Mouse (Mus musculus) erythroblast, embryonic 14.5 days (primary cell): ENCODE measurements at regions not wholly inside any gene's neighbourhood (a gene's known extent, or its start where the extent isn't known, plus 50 kb on each side); places are given as distances from the start of the nearest gene placed in this dataset.

Source experiments
- H3K27me3 ChIP-seq: 2 replicates; pipeline ENCODE4 v1.6.1; 2012; ENCODE audit warnings: inconsistent platforms; ENCODE audit not compliant: control insufficient read depth
- H3K36me3 ChIP-seq: 2 replicates; pipeline ENCODE4 v1.6.1; 2012; ENCODE audit warnings: mild to moderate bottlenecking, inconsistent platforms; ENCODE audit not compliant: control insufficient read depth
- H3K4me1 ChIP-seq: 2 replicates; pipeline ENCODE4 v1.6.1; 2012; ENCODE audit warnings: inconsistent platforms; ENCODE audit not compliant: control insufficient read depth
- H3K4me3 ChIP-seq: replicated peaks from 2 replicates; pipeline ENCODE3; 2012; ENCODE audit warnings: moderate library complexity, mild to moderate bottlenecking, inconsistent platforms
- H3K9me3 ChIP-seq: 2 replicates; pipeline ENCODE4 v1.6.1; 2012; ENCODE audit warnings: low read length, inconsistent platforms, mixed read lengths; ENCODE audit not compliant: control insufficient read depth
- GATA1 ChIP-seq: IDR thresholded peaks from 2 replicates; pipeline ENCODE4 v1.6.1; 2012; ENCODE audit warnings: low read length, inconsistent platforms, mixed read lengths
- TAL1 ChIP-seq: IDR thresholded peaks from 3 replicates; pipeline ENCODE4 v1.6.1; 2012; ENCODE audit warnings: low read length, inconsistent platforms, mixed read lengths

DNA sequence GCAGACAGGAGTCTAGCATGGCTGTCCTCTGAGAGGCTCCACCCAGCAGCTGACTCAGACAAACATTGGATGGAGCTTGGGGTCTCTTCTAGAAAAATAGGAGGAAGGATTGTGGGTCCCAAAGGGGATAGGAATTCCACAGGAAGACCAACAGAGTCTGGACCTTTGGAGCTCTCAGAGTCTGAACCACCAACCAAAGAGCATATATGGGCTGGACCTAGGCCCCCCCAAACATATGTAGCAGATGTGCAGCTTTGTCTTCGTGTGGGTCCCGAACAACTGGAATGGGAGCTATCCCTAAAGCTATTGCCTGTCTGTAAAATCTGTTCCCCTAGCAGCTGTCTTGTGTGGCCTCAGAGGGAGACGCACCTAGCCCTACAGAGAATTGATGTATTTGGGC is 50.1 kb upstream of the Cpm start:
- H3K4me1 ChIP-seq = no peaks in the 10 kb centered on the region
- peaks cover 3% of the 10 kb centered on the region; the same call in 1 of the 2 replicates for H3K9me3 ChIP-seq
- no peaks in the 10 kb centered on the region for H3K36me3 ChIP-seq
- TF ChIP-seq GATA1 (no peak), TAL1 (no peak)
- H3K27me3 ChIP-seq = no peaks in the 10 kb centered on the region
- H3K4me3 ChIP-seq = no peak overlapping the region

DNA sequence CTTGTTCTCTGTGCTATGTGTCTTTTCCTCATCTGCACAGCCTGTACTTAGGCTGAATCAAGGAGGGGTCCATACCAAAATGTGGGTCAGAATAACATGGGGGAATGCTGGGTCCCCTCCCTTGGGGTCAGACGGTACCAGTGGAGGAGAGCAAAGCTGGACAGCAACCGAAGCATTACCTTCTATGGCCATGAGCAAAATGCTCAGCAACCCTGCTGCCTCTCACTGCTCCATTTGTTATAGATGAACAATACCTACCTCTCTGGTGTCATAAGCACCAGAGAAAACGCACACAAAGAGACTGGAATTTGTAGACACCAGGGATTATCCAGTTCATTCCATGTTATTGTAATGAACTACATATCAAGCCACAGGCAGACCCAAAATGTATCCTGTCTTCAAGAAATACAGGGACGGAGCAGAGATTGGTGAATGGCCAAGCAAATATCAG is 50.6 kb upstream of the Cpm start:
- H3K4me1 ChIP-seq = no peaks in the 10 kb centered on the region
- no peaks in the 10 kb centered on the region for H3K36me3 ChIP-seq
- TF ChIP-seq TAL1 (no peak), GATA1 (no peak)
- H3K4me3 ChIP-seq = no peak overlapping the region
- H3K27me3 ChIP-seq = no peaks in the 10 kb centered on the region
- H3K9me3 ChIP-seq = peaks cover 3% of the 10 kb centered on the region; the same call in 1 of the 2 replicates

DNA sequence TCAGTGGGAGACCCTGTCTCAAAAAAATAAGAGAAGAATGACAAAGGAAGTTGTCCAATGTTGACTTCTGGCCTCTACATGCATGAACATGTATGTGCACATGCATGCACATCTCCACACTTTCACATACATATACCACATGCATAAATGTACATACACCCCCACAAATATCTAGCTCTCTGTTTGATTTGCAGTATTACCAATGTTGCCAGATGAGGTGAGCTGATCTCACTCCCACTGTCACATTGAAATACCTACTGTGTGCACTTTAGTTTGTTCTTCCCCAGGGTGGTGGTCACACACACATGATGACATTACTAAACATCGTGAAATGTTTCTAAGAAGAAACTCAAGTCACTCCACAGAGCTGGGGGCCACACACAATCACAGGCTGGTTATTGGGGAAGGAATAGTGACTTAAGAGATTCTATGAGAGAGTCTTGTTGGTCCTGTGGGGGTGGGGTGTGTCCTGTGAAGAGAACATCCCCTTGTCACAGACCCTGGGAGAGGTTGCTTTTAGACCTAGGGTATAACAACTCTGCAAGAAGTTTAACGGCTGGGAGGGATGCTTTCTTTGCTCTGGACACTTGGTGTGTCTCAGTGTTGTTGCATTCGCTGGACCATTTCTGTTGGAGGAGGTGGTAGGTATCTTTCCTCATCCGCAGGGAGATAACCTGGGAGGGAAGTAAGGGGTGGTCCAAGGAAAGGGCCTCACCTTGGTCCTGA is 51.2 kb upstream of the Cpm start:
- H3K9me3 ChIP-seq = peaks cover 2% of the 10 kb centered on the region; the same call in 1 of the 2 replicates
- TF ChIP-seq GATA1 (no peak), TAL1 (no peak)

DNA sequence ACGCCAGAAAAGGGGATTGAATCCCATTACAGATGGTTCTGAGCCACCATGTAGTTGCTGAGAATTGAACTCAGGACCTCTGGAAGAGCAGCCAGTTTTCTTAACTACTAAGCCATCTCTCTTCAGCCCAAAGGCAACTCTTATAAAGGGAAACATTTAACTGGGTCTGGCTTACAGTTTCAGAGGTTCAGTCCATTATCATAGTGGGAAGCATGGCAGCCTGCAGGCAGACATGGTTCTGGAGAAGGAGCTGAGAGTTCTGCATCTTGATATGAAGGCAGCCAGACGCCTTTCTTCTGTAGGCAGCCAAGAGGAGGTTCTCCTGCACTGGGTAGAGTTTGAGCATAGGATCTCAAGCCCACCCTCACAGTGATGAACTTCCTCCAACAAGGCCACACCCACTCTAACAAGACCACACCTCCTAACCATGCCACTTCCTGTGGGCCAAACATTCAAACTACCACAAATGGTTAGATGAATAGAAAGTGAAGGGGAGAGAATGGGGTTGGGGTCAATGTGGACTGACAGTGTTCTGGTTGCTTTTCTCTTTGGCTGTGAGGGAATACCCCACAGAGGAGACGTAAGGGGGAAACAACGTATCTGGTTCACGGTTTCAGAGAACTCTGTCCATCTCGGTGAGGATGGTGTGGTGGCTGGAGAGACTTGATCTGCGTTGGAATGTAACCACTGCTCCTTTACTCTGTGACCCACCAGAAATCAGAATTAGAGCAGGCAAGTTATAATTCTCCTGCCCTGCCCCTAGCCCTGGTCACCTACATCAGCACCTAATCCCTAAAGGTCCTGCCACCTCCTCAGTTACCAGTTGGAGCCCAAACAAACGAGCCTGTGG is 52.2 kb upstream of the Cpm start:
- H3K4me1 ChIP-seq = no peaks in the 10 kb centered on the region
- no peak overlapping the region for H3K4me3 ChIP-seq
- H3K27me3 ChIP-seq = peaks cover 7% of the 10 kb centered on the region
- no peaks in the 10 kb centered on the region for H3K36me3 ChIP-seq
- TF ChIP-seq GATA1 (no peak), TAL1 (no peak)
- H3K9me3 ChIP-seq = no peaks in the 10 kb centered on the region

More for the DNA sequence above, 51.2 kb upstream of the Cpm start:
- H3K4me3 ChIP-seq = no peak overlapping the region
- no peaks in the 10 kb centered on the region for H3K4me1 ChIP-seq
- no peaks in the 10 kb centered on the region for H3K27me3 ChIP-seq
- no peaks in the 10 kb centered on the region for H3K36me3 ChIP-seq

DNA sequence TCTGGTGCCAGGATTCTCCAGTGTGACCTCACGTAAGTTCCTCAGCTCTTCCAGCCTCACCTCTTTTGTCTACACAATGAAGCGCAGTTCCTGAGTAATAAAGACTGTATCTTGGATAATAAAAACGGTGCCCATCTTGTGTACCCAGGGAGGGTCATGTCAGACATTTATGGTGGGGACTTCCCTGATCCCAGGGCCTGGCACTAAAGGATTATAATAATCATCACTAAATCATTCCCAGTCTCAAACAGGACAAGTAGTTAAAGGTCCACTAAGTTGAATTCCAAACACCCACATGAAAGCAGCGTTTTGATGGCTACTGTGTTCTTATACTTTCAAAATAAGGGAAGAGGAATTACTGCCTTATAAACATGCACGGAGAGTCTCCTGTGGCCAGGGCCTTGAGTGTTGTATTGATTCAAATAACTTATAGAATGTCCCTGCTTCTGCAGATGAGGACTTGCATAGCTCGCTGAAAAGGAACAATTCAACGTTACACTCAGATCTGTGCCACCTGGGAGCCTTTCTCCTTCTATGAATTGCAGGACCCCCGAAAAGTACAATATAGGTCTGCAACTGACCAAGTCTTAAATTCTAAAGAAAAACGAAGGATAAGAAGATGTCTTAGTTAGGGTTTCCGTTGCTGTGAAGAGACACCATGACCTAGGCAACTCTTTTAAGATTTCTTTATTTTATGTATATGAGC is 53.0 kb upstream of the Cpm start:
- Histone ChIP-seq H3K36me3 (no peaks in the 10 kb centered on the region), H3K9me3 (no peaks in the 10 kb centered on the region), H3K4me3 (no peak overlapping the region), H3K4me1 (no peaks in the 10 kb centered on the region), H3K27me3 (peaks cover 14% of the 10 kb centered on the region)
- no peak for TF ChIP-seq GATA1
- TF ChIP-seq TAL1 = no peak

DNA sequence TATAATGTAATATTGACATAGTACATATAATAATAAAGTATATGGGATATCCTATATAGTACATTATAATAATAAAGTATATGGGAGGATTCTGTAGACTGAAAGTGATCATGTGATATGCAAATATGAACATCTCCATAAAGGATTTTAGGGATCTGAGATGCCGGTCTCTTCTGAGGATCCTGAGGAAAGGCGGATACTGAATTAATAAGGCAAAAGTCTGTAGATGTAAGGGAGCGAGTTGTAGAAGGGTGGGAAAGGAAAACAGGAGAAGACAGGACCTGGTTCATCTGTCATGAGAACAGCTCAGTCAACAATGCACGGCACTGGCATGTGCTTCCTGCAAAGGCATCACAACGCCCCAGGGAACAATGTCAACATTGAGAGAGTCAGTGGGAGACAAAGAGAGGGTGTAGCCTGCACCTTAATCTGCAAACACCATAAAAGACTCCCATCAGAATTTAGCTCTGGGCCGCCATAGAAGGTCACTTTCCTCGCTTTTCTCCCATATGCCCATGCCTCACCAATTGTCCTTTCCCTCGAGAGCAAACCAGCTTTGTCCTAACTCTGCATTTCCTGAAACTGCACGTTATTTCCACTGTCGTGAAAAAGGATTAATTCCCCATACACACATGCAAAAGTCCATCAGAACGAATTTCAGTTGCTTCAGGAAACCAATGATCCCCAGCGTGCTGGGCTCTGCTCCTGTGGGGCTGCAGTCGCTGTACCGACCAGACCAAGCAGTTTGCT is 53.7 kb upstream of the Cpm start:
- no peaks in the 10 kb centered on the region for H3K9me3 ChIP-seq
- H3K4me1 ChIP-seq = no peaks in the 10 kb centered on the region
- H3K27me3 ChIP-seq = peaks cover 19% of the 10 kb centered on the region
- H3K4me3 ChIP-seq = no peak overlapping the region
- H3K36me3 ChIP-seq = no peaks in the 10 kb centered on the region
- no peak for TF ChIP-seq TAL1
- TF ChIP-seq GATA1 = no peak

DNA sequence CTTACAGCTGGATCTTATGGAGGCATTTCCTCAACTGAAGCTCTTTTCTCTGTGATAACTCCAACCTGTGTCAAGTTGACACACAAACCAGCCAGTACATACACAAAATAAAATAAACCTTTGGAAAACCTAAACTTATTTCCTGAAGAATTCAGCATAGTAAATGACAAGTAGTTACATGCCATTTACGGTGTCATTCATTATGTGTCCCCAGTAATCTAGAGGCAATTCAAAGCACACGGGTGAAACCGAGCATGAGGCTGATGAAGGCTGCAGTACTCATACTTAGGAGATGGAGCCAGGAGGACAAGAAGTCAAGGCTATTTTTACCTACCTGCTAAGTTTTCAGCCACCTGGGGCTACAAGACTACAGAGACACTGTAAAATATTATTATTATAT is 54.4 kb upstream of the Cpm start:
- no peak for TF ChIP-seq TAL1
- TF ChIP-seq GATA1 = no peak
- H3K36me3 ChIP-seq = no peaks in the 10 kb centered on the region
- no peak overlapping the region for H3K4me3 ChIP-seq
- peaks cover 21% of the 10 kb centered on the region for H3K27me3 ChIP-seq
- H3K9me3 ChIP-seq = no peaks in the 10 kb centered on the region
- no peaks in the 10 kb centered on the region for H3K4me1 ChIP-seq

DNA sequence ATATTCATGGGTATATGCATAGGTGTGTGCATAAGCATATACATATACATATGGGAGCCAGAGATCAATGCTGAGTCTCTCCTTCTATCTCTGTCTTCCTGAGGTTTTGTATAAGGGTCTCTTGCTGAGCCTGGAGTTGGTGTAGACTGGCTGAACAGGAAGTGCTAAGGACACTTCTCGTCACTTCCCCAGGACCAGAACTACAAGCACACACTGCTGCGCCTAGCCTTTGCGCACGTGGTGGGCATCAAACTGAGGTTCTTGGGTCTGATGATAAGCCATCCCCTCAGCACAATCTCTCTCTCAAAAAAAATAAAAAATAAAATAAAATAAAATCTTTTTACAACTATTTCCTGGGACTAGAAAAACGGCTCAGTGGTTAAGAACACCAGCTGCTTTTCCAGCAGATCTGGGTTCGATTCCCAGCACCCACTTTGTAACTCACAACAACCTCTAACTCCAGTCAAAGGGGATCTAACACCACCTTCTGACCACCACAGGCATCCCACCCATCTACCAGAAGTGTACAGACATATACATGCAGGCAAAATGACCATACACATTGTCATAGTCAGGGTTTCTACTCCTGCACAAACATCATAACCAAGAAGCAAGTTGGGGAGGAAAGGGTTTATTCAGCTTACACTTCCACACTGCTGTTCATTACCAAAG is 55.1 kb upstream of the Cpm start:
- Histone ChIP-seq H3K36me3 (no peaks in the 10 kb centered on the region), H3K4me1 (no peaks in the 10 kb centered on the region), H3K9me3 (no peaks in the 10 kb centered on the region), H3K4me3 (no peak overlapping the region), H3K27me3 (peaks cover 21% of the 10 kb centered on the region)
- TF ChIP-seq GATA1 (no peak), TAL1 (no peak)
